Mouse (Mus musculus) neutrophil, adult 5-6 weeks (primary cell): ENCODE data around the gene Zfp961. TPM values are rescaled to one million over a fixed set of nuclear protein-coding genes. Genes with fewer than 3 reads are reported as not detected.

Experiments used
- ATAC-seq: fragments of 151-379, 151-347 bp; 2 replicates; pipeline ENCODE4 v1.8.0; 2017; ENCODE audit warnings: mild to moderate bottlenecking, moderate TSS enrichment; ENCODE audit not compliant: insufficient number of reproducible peaks, poor library complexity, low FRiP score, severe bottlenecking; ENCODE audit errors: extremely low read depth
- total RNA-seq: library from RNA; stranded (forward); fragments of 200-1000 nt; gene quantifications from 2 replicates; pipeline ENCODE4 v1.2.3, GENCODE M21; 2017

Zfp961 gene
- total RNA-seq, 1 experiment from 2014 or later: 40.4 TPM

DNA sequence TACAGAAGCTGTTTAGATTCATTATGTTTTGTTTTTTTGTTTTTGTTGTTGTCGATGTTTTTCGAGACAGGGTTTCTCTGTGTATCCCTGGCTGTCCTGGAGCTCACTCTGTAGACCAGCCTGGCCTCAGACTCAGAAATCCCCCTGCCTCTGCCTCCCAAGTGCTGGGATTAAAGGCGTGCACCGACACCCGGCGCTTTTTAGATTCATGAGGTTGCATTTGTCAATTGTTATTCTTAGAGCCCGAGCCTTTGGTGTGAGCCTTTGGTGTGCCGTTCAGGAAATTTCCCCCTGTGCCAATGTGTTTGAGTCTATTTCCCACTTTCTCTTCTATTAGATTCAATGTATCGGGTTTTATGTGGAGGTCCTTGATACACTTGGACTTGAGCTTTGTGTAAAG lies 3.8 kb downstream of the Zfp961 start:
- no peak for ATAC-seq

DNA sequence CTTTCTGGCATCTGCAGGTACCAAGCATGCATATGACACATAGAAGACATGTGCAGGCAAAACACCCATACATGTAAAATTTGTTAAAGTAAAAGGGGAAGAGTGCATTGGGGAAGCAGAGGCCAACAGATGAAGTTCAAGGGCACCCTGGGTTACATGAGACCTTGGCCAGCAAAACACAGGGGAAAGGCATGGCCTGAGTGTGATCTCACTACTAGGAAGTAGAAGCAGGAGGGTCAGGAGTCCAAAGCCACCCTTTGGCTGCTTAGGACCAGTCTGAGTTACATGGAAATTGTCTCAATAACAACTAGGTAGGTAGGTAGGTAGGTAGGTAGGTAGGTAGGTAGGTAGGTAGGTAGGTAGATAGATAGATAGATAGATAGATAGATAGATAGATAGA lies 9.6 kb downstream of the Zfp961 start:
- no peak for ATAC-seq

DNA sequence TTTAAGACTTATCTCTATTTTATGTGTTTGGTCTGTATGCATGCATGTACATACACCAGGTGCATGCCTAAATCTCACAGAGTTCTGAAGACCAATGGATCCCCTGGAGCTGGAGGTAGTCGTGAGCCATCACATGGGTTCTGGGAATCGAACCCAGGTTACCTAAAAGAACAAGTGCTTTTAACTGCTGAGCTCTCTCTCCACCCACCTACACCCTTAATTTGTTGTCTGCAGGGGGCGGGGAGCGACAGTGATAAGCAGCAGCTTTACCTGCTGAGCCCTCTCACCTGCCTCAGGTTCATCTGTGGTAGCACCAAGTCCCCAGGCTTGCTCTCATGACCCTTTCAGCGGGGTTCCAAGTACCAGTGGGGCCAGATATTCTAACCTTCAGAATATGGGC lies 11.0 kb downstream of the Zfp961 start:
- no peak for ATAC-seq

DNA sequence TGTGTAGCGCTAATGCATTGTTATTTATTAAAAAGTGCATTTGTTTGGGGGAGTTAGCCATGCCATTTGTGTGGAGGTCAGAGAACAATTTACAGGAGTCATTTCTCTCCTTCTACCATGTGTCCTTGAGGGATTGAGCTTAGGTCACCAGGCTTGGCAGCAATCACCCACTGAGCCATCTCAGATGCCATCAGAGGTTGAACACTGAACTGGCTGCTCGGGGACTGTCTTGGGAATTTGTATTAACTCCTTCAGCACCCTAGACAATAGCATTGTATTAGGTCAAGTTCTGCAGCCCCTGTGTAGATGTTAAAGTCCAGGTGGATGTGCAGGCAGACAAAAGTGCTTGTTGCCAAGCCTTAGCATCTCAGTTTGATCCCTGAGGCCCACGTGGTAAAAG lies 13.2 kb downstream of the Zfp961 start:
- ATAC-seq: no peak

DNA sequence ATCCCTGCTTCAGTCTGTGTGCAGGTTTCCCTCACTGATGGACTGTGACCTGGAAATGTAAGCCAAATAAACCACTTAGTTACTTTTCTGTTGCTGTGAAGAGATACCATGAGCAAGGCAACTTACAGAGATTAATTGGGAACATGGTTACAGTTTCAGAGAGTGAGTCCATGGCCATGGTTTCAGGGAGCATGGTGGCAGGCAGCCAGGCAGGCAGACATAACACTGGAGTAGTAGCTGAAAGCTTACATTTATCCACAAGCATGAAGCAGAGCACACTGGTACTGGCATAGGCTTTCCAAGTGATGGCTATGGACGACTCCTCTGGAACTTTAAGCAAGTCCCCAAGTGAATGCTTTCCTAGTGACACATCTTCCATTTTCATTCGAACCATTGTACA lies 14.3 kb downstream of the Zfp961 start:
- no peak for ATAC-seq

DNA sequence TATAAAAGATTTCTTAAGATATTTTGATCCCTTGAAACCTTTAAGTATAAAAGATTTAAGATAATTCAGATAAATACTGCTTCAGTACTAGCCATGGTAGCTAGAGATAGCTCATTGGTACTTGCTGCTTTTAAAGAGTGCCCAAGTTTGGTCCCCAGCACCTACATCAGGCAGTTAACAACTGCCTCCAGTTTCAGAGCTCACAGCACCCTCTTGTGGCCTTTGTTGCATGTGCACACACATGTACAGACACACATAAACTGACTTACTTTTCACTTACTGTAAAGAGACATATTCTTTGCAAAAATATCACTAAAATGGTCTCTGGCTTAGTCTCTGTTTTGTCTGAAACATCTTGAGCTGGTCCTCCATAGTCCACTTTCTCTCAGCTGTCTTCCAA lies 15.6 kb downstream of the Zfp961 start:
- no peak for ATAC-seq

DNA sequence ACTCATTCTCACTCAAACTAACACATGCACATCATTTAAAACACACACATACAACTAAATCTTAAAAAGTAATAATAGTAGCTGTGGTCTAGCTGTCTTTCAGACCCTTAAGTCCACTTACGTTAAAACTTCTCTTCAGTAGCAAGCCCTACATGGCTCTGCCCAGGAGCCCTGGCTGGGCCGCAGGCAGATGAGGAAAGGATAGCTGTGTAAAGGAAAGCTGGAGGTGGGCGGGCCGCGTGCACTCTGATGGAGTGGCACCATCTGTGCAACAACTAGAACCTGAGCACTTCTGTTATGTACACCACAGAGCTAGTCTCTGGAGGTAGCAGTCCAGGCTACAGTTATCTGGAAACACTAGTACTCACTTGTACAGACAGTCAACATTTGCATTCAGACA lies 16.4 kb downstream of the Zfp961 start:
- no peak for ATAC-seq

DNA sequence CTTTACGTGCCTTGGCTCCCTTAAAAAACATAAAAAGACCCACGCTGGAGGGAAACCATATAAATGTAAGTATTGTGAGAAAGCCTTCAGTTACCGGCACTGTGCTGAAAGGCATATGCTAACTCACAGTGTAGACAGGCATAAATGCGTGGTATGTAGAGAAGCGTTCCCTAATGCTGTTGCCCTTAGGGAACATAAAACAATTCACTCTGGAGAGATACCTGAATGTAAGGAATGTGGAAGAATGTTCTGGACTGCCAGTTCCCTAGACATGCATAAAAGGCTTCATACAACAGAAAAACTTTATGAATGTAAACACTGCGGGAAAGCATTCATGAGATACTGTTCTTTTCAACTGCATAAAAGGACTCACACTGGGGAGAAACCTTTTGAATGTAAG lies 17.3 kb downstream of the Zfp961 start:
- no peak for ATAC-seq

DNA sequence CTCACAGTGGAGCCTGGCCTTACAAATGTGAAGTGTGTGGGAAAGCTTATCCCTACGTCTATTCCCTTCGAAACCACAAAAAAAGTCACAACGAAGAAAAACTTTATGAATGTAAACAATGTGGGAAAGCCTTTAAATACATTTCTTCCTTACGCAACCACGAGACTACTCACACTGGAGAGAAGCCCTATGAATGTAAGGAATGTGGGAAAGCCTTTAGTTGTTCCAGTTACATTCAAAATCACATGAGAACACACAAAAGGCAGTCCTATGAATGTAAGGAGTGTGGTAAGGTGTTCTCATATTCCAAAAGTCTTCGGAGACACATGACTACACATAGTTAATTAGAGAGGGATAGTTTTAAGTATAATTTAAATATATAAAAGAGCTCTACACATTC lies 17.8 kb downstream of the Zfp961 start:
- ATAC-seq: no peak

DNA sequence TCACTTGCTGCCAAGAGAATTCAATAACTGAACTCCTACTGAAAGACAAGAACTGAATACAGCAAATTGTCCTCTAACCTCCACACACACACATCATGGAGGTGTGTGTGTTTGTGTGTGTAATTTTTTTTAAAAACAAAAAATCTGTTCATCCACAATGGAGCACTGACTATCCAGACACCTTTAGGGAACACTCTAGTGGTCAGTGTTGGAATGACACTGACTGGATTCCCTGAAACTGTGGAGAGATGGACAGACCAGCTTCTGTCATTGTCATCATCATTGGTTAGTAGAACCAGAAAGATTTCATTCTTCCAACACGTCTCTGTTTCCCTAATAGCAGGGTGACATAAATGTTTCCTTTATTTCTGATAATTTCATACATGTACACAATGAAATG lies 21.1 kb downstream of the Zfp961 start:
- no peak for ATAC-seq

DNA sequence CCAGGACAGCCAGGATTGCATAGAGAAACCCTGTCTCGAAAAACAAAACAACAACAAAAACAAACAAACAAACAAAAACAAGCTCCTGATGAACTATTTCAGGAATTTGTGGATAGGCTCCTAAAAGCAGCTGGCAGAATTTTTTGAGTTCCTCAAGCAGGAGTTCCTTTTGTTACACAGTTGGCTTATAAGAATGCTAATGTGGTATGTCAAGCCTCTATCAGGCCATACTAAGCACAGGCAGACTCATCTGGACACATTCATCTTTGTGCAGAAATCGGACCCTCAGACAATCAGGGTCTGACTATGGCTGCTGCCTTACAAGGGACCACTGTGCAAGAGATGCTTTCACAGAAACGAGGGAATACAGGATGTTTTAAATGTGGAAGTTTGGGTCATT lies 23.4 kb downstream of the Zfp961 start:
- no peak for ATAC-seq

DNA sequence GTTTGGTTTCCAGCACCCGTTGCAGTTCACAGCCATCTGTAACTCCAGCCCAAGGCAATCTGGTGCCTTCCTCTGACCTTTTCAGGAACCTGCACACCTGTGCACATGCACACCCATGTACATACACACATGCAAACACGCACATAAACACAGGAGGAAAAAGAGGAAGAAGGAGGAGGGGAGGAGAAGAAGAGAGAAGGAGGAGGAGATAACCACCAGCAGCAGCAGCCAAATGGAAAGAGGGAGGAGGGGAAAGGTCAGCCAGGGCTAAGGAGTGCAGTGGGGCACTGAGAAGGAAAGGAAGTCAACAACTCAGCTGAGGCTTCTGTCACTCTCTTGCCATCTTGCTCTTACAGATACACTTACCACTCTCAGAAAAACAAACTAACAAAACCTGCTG lies 30.2 kb downstream of the Zfp961 start:
- ATAC-seq: 0 out of 2 replicates have a peak, but pooled peaks have one; percentile 19

DNA sequence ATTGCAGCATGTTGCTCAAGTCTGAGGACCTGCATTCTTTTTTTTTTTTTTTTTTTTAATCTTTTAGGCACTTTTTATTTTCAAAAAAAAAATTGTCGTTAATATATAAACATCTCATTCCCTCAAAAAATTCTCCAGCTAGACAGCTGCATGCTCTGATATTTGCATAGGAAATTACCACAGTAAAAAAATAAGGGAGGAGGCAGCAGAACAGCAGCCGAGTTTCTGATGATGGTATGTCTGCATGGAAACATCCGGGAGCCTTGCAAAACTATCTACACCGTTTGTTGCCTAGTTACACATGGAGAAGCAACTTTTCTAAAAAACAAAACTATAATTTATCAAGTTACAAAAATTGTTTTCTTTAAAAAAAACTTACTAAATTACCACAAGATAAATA lies 30.6 kb downstream of the Zfp961 start:
- no peak for ATAC-seq

DNA sequence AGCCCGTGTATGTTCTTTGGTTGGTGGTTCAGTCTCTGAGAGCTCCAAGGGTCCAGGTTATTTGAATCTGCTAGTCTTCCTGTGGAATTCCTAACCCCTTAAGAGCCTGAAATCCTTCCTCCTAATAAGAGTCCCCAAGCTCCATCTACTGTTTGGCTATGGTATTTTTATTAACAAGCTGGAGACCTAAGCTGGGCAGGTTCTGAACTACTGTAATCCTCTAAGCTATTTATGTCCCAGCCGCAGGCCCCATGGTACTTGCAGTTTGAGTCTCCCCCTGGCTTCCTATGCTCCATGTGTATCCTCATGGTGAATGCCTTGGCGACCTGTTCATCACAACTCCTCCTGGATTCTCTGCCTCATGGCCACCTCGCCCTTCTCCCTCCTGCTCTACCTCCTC lies 33.8 kb downstream of the Zfp961 start:
- ATAC-seq: no peak

DNA sequence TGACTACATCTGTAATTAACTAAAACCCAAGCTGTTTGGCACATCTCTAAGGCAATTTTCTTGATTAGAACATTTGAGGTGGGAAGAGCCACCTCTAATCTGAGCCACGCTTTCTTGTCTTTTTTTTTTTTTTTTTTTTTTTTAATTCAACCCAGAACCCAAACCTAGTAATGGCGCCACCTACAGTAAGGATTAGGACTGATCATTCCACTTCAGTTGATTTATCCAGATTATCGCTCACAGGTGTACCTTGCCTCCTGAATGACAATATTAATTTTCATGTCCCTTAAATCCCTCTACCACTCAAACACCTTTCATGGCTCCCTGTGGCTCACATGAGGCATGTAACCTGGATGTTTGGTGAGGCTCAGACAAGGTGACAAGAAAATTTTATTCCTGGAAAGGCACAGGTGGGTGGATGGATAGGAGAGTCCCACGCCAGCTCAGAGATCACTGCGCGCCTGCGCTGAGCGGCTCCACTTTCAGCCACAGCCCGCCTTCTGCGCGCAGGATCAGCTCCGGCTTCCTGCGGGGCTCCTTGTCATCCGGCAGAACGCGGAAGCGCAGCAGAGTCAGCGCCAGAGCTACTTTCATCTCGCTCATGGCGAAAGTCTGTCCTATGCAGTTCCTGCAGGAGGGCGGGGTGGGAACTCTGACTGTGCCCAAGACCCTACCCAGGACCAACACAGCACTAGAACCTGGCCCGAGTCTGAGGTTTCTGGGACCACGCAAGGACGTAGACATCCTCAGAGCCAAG lies 37.5 kb downstream of the Zfp961 start:
- no peak for ATAC-seq

DNA sequence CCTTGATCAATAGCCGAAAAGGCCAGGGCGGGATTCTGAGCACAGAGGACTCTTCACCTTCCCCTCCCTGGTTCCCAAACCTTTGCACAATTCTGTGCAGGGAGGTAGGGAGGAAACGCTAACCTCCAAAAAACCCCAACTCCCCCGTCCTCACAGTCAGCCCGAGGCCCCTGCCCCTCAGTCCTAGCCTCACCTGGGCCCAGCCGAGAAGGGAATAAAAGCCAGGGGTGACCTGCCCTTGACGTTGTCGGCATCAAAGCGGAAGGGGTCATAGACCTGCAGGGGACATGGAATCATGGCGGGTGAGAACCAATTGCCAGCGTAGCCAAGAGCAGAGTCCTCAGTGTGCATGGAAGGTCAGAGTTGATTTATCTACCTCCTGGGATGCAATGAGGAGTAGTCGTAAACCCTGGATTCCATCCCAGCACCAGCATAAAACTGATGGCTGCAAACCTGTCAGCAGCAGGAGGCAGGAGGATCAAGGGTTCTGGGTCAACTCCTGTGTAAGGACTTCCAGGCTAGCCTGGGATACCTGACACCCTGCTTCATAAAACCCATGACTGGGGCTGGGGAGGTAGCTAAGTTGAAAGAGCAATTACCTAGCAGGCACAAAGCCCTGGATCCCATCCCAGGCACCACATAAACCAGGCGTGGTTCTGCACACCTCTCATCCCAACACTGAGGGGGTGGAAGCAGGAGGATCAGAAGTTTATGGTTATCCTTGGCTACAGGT lies 38.2 kb downstream of the Zfp961 start:
- no peak for ATAC-seq

DNA sequence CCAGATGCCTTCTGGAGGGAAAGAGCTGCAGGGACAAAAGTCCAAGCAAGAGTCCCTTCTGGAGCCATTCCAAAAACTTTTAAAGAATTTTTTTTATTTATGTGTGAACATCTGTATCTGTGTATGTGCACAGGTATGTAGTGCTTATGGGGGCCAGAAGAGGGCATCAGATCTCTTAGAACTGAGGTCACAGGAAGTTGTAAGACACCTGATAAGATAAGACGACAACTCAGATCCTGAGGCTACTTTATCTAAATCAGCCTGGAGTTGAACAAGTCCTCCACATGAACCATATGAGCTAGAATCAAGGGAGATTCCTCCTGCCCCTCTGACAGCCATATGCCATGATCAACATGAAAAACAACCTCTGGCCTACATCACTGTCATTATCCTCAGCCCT lies 48.6 kb downstream of the Zfp961 start:
- ATAC-seq: no peak

DNA sequence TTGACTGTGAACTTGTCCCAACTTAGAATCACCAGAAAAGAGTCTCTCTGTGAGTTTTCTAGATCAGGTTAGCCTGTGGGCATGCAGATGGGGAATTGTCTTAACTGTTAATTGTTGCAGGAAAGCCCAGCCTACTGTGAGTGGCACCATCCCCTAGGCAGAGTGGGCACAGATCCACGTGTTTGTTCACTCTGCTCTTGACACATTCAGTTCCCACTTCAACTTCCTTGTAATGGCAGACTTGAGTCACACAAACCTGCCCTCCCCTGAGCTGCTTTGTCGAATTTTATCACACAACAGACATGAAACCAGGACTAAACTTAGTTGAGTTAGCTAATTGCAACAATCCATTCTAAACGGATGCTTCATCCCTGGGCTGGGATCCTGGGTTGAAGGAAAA lies 49.4 kb downstream of the Zfp961 start:
- ATAC-seq: no peak

DNA sequence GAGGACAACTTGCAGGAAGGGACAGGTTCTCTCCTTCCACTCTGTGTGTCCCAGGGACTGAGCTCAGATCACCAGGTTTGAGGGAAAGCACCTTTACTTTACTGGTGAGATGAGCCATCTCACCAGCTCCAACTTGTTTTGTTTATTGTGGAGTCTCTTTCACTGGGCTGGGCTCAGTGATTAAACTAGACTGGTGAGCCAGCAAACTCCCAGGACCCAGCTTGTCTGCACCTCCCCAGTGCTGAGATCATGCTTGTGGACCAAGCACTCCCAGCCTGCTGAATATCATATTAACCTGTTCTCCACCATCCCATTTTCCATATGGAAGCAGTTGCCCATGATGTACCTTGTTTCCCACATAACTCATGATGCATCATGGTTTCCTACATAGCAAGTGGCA lies 52.1 kb downstream of the Zfp961 start:
- ATAC-seq: no peak

DNA sequence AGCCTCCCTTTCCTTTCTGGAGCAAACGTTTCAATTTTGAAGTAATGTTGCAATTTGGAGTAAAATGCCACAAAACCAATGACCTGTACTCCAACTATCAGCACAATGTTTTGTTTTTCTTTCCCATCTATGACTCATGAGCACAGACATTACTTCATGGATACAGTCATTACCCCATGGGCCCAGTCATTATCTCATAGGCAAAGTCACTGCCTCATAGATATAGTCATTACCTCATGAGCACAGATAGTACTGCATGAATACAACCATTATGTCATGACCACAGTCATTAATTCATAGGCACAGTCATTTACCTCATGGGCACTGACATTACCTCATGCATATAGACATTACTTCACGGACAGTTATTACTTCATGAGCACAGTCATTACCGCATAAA lies 55.1 kb downstream of the Zfp961 start:
- peak; percentile 64 for ATAC-seq

DNA sequence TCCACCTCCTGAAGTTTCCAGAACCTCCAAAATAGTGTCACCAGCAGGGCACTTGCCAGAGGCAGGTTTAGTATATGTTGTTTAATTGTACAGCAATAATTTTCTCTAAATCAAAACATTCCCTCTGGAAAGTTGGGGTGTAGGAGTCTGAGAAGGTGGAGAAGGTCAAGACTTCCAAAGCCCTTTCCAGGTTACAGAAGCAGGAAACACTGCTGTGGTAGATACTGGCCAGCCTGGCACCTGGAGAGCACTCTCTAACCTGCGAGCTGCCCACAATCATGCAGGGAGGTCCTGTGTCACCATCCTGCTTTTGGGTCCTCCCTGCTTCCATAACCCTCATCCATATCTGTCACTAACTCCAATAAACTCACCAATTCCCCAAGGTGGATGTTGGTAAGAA lies 55.9 kb downstream of the Zfp961 start:
- no peak for ATAC-seq
